In the genomic region with DNA sequence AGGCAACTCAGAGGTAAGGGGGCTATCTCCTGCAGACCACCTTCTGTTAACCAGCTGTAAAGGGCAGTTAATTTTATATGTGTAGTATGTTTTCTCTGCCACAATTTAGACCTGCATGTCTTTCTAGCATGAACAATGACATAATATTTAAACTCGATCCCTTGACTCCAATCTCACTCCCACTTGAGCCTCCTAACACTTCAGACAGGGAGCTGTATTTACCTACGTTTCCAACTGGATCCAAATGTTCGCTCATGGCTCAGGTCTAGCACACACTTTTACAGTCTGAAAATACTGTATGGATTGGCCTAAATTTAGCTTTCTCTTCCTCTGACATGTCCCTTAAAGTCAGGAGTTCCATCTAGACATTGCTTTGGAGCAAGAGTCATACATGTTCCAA, we compare ENCODE assay signal across 20 mouse cellular contexts. TPM values are rescaled to one million over a fixed set of nuclear protein-coding genes. Genes with fewer than 3 reads are reported as not detected.
DNase-seq lines count a peak whose midpoint lies in the region; ATAC-seq and TF ChIP-seq lines count a peak whose summit lies in the region.
"Had no signal": no experiment of that assay in that cellular context is flagged by ENCODE, and none has a peak within 500 bp of the region (broad histone marks: within the 10 kb centered on the region; RNA-seq: fewer than 3 reads in every experiment).

No protein-coding gene starts in this region.

- H3K36me3 ChIP-seq in lung, embryonic 15.5 days = peaks cover 74% of the 10 kb centered on the region
- peaks cover 47% of the 10 kb centered on the region for H3K36me3 ChIP-seq in lung, postnatal 0 days (ENCODE audit: insufficient read depth, low read length)

- peak overlapping the region; percentile 56 for H3K27ac ChIP-seq in lung, embryonic 15.5 days
- H3K27ac ChIP-seq in lung, postnatal 0 days (ENCODE audit: low read length) = peak overlapping the region; percentile 66
- H3K27ac ChIP-seq: embryonic facial prominence, embryonic 10.5 days; embryonic facial prominence, embryonic 12.5 days; forebrain, embryonic 13.5 days; forebrain, embryonic 15.5 days had no signal

- no peak for ATAC-seq in lung, embryonic 15.5 days (ENCODE audit: borderline replicate concordance, extremely low read depth, low FRiP score, low TSS enrichment)
- ATAC-seq in lung, postnatal 0 days = peak; percentile 71
- ATAC-seq: forebrain, embryonic 13.5 days; forebrain, embryonic 15.5 days had no signal

- WGBS in lung, embryonic 15.5 days = 61% methylated on average over 3 of the region's 3 CpGs
- 48% methylated on average over 3 of the region's 3 CpGs for WGBS in lung, postnatal 0 days

- no peaks in the 10 kb centered on the region for H3K9me3 ChIP-seq in lung, embryonic 15.5 days
- H3K9me3 ChIP-seq in lung, postnatal 0 days (ENCODE audit: low read length) = no peaks in the 10 kb centered on the region
- H3K9me3 ChIP-seq: embryonic facial prominence, embryonic 10.5 days; embryonic facial prominence, embryonic 12.5 days; forebrain, embryonic 13.5 days; forebrain, embryonic 15.5 days had no signal

- TF ChIP-seq EP300 in lung, postnatal 0 days (IDR thresholded peaks at IDR 0.05) = peak; percentile 34; the same call in 1 of the 2 replicates

- H3K4me1 ChIP-seq in lung, embryonic 15.5 days = peaks cover 3% of the 10 kb centered on the region; the same call in 1 of the 2 replicates
- H3K4me1 ChIP-seq in lung, postnatal 0 days (ENCODE audit: insufficient read depth, low read depth, low read length) = no peaks in the 10 kb centered on the region
- H3K4me1 ChIP-seq: embryonic facial prominence, embryonic 10.5 days; embryonic facial prominence, embryonic 12.5 days; forebrain, embryonic 13.5 days; forebrain, embryonic 15.5 days had no signal

- H3K4me2 ChIP-seq in lung, embryonic 15.5 days = no peak overlapping the region
- H3K4me2 ChIP-seq in lung, postnatal 0 days (replicated peaks; ENCODE audit: low read depth, low read length) = no peak overlapping the region
- H3K4me2 ChIP-seq: embryonic facial prominence, embryonic 12.5 days; forebrain, embryonic 13.5 days; forebrain, embryonic 15.5 days had no signal

- H3K27me3 ChIP-seq in lung, embryonic 15.5 days = no peaks in the 10 kb centered on the region
- no peaks in the 10 kb centered on the region for H3K27me3 ChIP-seq in lung, postnatal 0 days (replicated peaks; ENCODE audit: insufficient read depth, low read length)
- H3K27me3 ChIP-seq: embryonic facial prominence, embryonic 12.5 days; forebrain, embryonic 13.5 days; forebrain, embryonic 15.5 days had no signal

- H3K4me3 ChIP-seq in lung, embryonic 15.5 days = no peak overlapping the region
- H3K4me3 ChIP-seq in lung, postnatal 0 days (ENCODE audit: low read depth, low read length) = no peak overlapping the region
- H3K4me3 ChIP-seq: embryonic facial prominence, embryonic 10.5 days; embryonic facial prominence, embryonic 12.5 days; forebrain, embryonic 13.5 days; forebrain, embryonic 15.5 days had no signal

- no peak overlapping the region for H3K9ac ChIP-seq in lung, embryonic 15.5 days
- H3K9ac ChIP-seq in lung, postnatal 0 days (replicated peaks; ENCODE audit: low read depth) = no peak overlapping the region
- H3K9ac ChIP-seq: embryonic facial prominence, embryonic 12.5 days; forebrain, embryonic 13.5 days; forebrain, embryonic 15.5 days had no signal

- TF ChIP-seq CTCF in lung, postnatal 0 days (IDR thresholded peaks at IDR 0.05) = no peak

- DNase-seq in lung, postnatal 4 days = no peak
- DNase-seq in lung, postnatal 0 days (ENCODE audit: low spot score) = peak; percentile 76
- peak; percentile 18 for DNase-seq in lung, postnatal 14 days
- DNase-seq in lung, postnatal 36 days = peak; percentile 49
- no peak for DNase-seq in gastrocnemius, postnatal 25 days
- DNase-seq in layer of hippocampus, adult 11-12 months (ENCODE audit: low spot score) = no peak
- DNase-seq in cerebellum, postnatal 14 days = no peak
- DNase-seq: adrenal gland, adult 2 months; adrenal gland, postnatal 10 days; adrenal gland, postnatal 25 days; cerebellum, adult 11 months; cerebellum, adult 18-20 months; cerebellum, adult 8-10 months; cerebellum, adult 9-11 months; cerebellum, postnatal 25 days had no signal

RNA-seq across cellular contexts. Expression of a gene that starts 13.2 kb away (rescaled TPM):
- polyA plus RNA-seq in lung, embryonic 15.5 days (2015; fragmentation: Nextera tagmentation; extraction: Ambion mirVana) = 183 and 192 TPM in 2 replicates
- polyA plus RNA-seq in lung, postnatal 0 days (2015; fragmentation: Nextera tagmentation; extraction: Ambion mirVana) = 122 and 126 TPM in 2 replicates
- 1 to 10 TPM; 5.5 to 5.9 TPM for total RNA-seq in gastrocnemius, postnatal 25 days (2021)

Comparison
In these comparisons a context has a peak if more than half of its experiments do, and no peak if none do; other contexts are left out.
1. DNase-seq: peak in lung, postnatal 0 days (single experiment), lung, postnatal 14 days (single experiment) and lung, postnatal 36 days (single experiment); none in lung, postnatal 4 days (0 of 2), gastrocnemius, postnatal 25 days (single experiment), layer of hippocampus, adult 11-12 months (single experiment) and cerebellum, postnatal 14 days (0 of 2).